Mouse (Mus musculus): ENCODE measurements around the gene Tm2d1. TPM values are rescaled to one million over a fixed set of nuclear protein-coding genes. Genes with fewer than 3 reads are reported as not detected.

Tm2d1 gene
- 5.5 and 5.6 TPM in 2 replicates for polyA plus RNA-seq (2012; rRNA removed)

GRCm38 (mm10) chr4:98382716-98383424 is at the start of gene Tm2d1:
Gene Tm2d1 (minus strand): TSS chr4:98383306.

GRCm38 (mm10) chr4:98395690-98396437 is 12.8 kb upstream of the Tm2d1 start, which contains the start of gene Patj:
Gene Patj (plus strand): TSS chr4:98395785.

Other genes with a start within 250 kb of the Tm2d1 start
- 4.2 and 5.3 TPM in 2 replicates for gene Patj, start 12.5 kb upstream of the Tm2d1 start, polyA plus RNA-seq (2012; rRNA removed)